Mouse (Mus musculus) macrophage (primary cell): ENCODE measurements around the gene Mecr. TPM values are rescaled to one million over a fixed set of nuclear protein-coding genes. Genes with fewer than 3 reads are reported as not detected.

Experiments used
- H3K27ac ChIP-seq: fragments of 350-480 bp; formaldehyde crosslinking; 2 replicates; pipeline ENCODE4 v1.9.0; 2021
- H3K36me3 ChIP-seq: fragments of 350-480 bp; formaldehyde crosslinking; 2 replicates; pipeline ENCODE4 v1.9.0; 2021; ENCODE audit errors: inconsistent target
- H3K4me3 ChIP-seq: fragments of 350-480 bp; formaldehyde crosslinking; 2 replicates; pipeline ENCODE4 v1.9.0; 2021; ENCODE audit errors: inconsistent target
- H3K79me2 ChIP-seq: fragments of 350-480 bp; formaldehyde crosslinking; 2 replicates; pipeline ENCODE4 v1.9.0; 2021; ENCODE audit errors: inconsistent target
- WGBS: methylation state at CpG from one replicate; pipeline ENCODE4 v1.1.7; 2026; ENCODE audit warnings: inconsistent platforms; ENCODE audit not compliant: missing documents; 5-methylcytosine and 5-hydroxymethylcytosine counted together
- polyA plus RNA-seq: library from polyadenylated mRNA; stranded (reverse); fragments of 250-400 nt; gene quantifications from 3 replicates; pipeline ENCODE4 v1.2.4, GENCODE M21; 2018; ENCODE audit warnings: inconsistent platforms

Gene Mecr
- polyA plus RNA-seq, 1 experiment from 2014 or later: 15.9 TPM

DNA sequence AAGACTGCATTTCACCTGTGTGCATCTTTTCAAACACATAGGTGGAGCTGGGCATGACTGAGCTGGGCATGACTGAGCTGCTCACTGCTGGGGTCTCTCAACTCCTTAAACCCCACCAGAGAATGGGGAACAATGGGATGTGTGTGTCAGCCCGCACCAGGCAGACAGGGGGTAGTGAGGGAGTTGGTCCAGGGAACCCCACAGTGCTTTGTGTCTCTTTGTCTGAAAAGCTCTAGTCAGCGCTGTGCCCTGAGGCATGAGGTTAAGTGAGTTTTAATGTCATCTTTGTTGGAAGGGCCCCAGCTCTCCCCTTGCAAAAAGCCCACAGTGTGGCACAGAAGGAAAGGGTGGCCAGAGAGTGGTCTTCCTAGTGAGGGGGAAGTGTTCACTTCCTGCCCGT lies 18.3 kb upstream of the Mecr start:
- Histone ChIP-seq H3K36me3 (no peaks in the 10 kb centered on the region), H3K79me2 (no peaks in the 10 kb centered on the region), H3K27ac (no peak overlapping the region), H3K4me3 (no peak overlapping the region)
- 58% methylated on average over 3 of the region's 3 CpGs for WGBS

DNA sequence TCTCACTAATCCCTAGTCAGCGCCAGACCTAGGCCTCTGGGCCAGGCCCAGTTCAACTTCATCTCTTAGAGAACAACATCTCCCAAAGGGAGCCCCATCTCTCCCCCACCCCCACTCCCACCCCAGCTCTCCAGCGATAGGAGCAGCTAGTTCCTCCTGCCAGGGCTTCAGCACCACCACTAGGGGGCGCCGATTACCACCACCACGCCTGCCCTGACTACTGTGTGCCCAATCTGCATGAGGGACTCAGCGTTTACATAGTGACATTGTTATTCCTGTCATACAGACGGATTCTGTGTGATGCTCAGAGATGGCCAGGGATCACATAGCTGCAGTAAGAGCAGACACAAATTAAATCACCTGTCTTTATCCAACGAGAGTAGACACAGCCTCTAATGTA lies 17.4 kb upstream of the Mecr start:
- no peaks in the 10 kb centered on the region for H3K36me3 ChIP-seq
- no peak overlapping the region for H3K4me3 ChIP-seq
- no peak overlapping the region for H3K27ac ChIP-seq
- WGBS: 34% methylated on average over 8 of the region's 8 CpGs
- H3K79me2 ChIP-seq: no peaks in the 10 kb centered on the region

DNA sequence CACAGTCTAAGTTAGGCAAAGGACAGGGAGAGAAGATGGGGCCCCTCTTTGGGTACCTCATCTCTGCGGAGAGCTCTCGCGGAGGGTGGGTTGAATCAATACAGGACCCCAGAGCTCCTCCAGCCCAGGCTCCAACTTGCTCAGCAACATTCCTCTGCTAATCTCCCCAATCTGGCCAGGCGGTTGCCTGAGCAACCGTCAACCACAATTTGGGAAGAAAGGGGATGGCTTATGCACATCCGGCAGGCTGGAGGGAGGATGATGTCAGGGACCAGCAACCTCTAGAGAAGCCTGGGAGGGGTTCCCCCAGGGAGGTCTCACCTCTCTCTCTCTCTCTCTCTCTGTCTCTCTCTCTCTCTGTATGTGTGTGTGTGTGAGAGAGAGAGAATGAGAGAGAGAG lies 16.4 kb upstream of the Mecr start:
- 64% methylated on average over 6 of the region's 6 CpGs for WGBS
- no peaks in the 10 kb centered on the region for H3K36me3 ChIP-seq
- H3K27ac ChIP-seq: no peak overlapping the region
- no peak overlapping the region for H3K4me3 ChIP-seq
- H3K79me2 ChIP-seq: no peaks in the 10 kb centered on the region

DNA sequence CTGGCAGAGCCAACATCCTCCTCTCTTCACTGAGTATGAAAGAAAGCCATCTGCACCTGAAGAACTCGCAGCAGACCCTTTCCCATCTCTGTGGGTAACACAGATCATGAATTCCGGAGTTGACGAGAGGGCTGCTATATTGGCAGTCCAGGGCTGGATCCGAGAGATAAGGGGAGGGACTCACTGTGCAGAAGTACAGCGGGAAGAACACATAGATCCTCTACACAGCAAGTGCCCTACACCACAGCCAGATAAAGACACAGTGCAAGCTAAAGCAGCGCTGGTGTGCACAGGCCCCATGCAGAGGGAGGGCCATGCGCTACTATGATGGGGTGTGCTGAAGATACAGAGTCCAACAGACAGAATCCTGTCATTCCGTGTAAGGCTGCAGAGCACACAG lies 14.1 kb upstream of the Mecr start:
- Histone ChIP-seq H3K79me2 (no peaks in the 10 kb centered on the region), H3K27ac (no peak overlapping the region), H3K4me3 (no peak overlapping the region), H3K36me3 (no peaks in the 10 kb centered on the region)
- 87% methylated on average over 8 of the region's 8 CpGs for WGBS

DNA sequence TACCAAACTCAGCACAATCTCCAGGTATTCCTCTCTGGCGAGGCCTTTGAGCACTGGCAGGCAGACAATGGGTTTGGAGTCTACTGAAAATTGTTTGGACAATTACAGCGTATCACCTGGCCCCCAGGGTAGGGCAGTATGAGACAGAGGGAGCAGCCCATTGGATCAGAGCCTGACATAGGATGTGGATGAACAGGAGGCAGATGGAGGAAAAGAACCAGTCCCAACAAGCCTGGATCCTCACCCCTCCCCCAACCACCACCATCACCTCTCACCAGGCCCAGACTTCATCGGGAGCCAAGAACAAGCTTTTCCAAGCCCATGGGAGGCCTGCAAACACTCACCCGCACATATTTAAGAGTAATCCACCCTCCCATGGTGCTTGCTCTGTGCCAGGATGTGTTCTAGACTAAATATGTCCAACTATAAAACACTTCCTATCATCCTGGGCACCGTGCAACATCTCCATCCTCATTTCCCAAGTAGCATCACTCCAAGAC lies 11.7 kb upstream of the Mecr start:
- H3K4me3 ChIP-seq: no peak overlapping the region
- H3K36me3 ChIP-seq: no peaks in the 10 kb centered on the region
- H3K79me2 ChIP-seq: no peaks in the 10 kb centered on the region
- WGBS: 93% methylated on average over 5 of the region's 5 CpGs
- no peak overlapping the region for H3K27ac ChIP-seq

DNA sequence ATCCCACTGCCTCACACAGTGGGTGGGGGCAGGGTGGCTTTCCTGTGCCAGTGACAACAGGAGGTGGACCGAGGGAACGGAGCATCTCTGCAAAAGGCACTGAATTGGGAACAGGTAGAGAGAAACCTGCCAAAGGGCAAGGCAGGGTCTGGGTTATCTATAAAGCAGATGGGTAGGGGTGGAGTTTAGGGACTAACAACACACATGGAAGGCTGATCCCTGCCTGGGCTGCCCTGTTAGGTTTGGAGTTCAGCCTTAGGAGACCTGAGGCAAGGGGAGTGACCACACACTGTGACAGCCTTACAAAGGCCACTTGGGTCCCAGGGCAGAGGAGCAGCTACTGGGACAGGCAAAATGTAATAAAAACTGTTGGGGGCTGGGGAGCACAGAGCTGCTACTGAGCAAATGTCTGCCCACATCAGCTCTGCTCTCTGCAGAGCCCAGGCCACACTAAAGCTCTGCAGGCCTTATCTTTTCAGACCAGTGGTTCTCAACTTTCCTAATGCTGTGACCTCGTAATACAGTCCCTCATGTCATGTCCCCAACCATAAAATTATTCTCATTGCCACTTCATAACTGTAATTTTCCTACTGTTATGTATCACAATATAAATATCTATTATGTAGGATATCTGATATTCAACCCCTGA lies 10.4 kb upstream of the Mecr start:
- H3K4me3 ChIP-seq: no peak overlapping the region
- H3K27ac ChIP-seq: no peak overlapping the region
- H3K79me2 ChIP-seq: no peaks in the 10 kb centered on the region
- 98% methylated on average over 3 of the region's 3 CpGs for WGBS
- H3K36me3 ChIP-seq: no peaks in the 10 kb centered on the region

DNA sequence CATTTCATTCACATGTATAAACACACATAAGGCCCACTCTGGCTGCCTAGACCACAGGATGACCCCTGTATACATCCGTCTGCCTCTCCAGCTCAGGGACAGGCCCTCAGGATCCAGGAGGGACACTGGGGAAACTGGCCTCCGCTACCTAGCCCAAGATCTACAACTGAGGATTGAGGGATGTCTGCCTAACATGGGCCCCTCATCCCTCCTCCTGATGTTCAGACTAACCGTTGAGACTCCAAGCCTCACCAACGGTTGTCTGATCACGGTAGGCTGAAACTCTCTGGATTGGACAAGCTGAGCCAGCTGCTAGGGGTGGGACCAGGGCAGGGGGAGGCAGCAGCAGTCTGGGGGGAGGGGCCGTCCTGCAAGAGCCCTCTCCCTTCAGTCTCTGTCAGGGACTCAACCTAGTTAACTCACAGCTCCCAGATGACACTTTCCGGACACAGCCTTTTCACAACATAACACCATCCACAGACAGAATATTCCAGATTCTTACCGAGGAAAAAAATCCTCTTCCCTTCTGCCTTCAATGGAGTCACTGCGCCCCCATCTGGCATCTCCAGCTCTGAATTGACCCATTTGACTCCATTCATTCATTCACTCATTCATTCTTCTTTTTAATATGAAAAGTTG lies 9.2 kb upstream of the Mecr start:
- no peaks in the 10 kb centered on the region for H3K79me2 ChIP-seq
- H3K27ac ChIP-seq: no peak overlapping the region
- H3K36me3 ChIP-seq: no peaks in the 10 kb centered on the region
- WGBS: 75% methylated on average over 9 of the region's 9 CpGs
- no peak overlapping the region for H3K4me3 ChIP-seq

DNA sequence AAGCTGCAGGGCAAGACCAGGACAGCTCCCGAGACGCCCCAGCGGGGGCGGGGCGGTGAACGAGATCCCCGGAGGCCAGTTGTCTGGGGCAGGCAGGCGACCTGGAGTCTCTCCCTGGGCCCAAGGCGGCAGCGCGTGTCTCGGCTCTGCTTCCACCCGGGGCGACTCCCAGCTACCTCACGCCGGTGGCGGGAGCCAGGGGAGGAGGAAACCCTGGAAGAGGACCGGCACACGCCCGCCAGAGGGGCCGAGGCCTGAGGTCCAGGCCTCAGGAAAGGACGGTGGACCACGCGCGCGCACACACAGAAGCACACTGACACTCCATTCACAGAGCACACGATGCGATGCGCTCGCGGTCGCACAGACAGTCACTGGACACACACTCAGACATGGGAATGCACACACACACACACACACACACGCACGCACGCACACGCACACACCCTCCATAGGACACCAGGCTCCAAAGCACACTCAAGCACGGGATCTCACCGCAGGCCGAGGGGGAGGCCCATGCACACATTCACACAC lies 6.9 kb upstream of the Mecr start:
- Histone ChIP-seq H3K27ac (no peak overlapping the region), H3K36me3 (no peaks in the 10 kb centered on the region), H3K4me3 (no peak overlapping the region), H3K79me2 (no peaks in the 10 kb centered on the region)
- WGBS: 8% methylated on average over 33 of the region's 39 CpGs

DNA sequence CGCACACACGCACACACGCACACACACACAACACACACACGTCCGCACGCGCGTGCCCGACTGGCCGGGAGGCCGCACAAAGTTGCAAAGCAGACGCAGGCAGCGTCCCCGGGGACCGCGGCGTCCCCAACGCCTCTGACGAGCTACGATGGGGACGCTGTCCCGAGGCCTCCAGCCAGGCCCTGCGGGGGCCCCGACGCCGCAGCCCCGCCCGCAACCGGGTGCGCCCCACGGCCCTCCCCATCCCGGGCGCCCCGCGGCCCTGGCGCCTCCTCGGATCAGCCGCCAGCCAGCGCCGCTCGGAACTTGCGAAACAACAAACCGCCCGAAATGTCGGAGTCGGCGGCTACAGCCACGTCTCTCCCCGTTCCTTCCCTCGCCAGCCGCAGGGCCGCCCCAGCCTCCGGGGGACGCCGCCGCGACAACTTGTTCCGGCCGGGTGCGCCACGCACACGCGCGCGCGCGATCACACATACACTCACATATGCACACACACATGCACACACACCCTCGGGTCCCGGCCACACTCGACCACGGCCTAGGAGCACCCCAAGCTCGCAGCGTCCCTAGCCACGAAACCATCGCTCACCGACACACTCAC lies 6.3 kb upstream of the Mecr start:
- Histone ChIP-seq H3K36me3 (no peaks in the 10 kb centered on the region), H3K4me3 (no peak overlapping the region), H3K27ac (no peak overlapping the region), H3K79me2 (no peaks in the 10 kb centered on the region)
- WGBS: under 1% methylated on average over 65 of the region's 76 CpGs

DNA sequence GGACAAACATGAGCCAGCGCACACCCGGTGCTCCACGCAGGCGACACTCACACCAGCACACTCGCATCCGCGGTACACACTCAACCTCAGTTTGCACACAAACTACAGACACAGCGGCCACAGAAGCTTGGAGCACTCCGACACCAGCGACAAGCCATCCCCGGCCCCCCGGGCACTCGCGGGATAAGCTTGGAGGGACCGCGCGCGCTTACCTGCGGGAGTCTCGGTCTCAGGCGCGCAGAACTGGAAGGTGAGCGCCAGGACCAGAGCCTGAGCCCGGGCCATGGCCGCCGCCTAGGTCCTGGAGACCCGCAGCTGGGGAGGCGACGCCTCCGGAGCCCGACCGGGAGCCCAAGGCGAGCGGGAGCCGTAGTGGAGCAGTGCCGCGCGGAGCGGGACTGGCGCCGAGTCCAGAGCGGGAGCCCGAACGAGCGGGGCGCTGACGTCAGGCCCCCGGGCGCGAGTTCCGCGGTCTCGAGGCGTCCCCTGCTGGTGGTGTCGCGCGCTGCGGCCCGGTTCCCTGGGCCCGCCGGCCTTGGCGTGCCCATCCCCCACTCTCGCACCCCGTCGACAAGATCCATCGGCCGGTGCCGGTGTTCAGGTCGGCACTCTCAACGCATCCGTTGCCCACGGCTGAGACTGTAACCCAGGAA lies 5.3 kb upstream of the Mecr start, which contains the start of gene Ptpru:
Gene Ptpru (minus strand): TSS at position 417 of the 653 bp plus-strand sequence.
- Histone ChIP-seq H3K4me3 (no peak within 1 kb of the TSS), H3K79me2 (no peaks in the 10 kb centered on the region), H3K36me3 (no peaks in the 10 kb centered on the region), H3K27ac (no peak within 1 kb of the TSS)
- WGBS: under 1% methylated on average over 72 of the region's 72 CpGs

DNA sequence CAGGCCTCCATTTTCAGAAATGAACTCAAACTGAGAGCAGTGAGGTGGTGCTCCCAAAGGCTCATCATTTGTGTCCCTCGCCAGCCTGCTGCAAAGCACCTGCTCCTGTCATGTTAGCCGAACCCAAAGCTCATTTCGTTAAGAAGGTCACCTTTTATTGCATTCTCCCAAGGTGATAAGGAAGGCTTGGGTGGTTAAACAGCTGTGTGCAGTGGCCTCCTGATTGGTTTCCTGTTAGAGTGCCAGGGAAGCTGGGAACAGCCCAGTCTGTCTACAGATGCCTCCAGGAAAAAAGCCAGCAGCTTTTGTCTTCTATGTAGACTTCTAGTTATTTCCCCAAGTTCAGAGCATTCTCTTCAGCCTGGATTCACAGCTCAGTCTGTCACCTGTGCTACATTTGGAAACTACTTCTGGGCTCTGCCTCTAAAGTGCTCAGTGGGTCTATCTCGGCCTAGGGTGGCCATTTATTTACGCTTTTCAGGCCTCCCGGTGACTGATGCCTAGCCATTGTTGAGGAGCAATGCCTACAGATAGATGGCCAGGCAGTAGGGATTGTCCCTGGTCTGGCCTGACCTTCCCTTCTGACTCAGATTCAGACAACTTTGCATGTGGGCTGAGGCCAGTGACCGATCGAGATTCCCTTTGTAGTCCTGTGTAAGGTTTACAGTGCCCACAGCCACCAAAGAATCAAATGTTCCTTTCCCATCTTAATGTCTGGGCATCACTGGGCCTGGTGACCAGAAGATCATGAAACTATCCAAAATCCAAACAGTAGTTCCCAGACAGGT lies 2.9 kb downstream of the Mecr start:
- Histone ChIP-seq H3K79me2 (peaks cover 15% of the 10 kb centered on the region; the same call in 1 of the 2 replicates), H3K4me3 (no peak overlapping the region), H3K36me3 (no peaks in the 10 kb centered on the region), H3K27ac (no peak overlapping the region)
- WGBS: 89% methylated on average over 8 of the region's 8 CpGs

DNA sequence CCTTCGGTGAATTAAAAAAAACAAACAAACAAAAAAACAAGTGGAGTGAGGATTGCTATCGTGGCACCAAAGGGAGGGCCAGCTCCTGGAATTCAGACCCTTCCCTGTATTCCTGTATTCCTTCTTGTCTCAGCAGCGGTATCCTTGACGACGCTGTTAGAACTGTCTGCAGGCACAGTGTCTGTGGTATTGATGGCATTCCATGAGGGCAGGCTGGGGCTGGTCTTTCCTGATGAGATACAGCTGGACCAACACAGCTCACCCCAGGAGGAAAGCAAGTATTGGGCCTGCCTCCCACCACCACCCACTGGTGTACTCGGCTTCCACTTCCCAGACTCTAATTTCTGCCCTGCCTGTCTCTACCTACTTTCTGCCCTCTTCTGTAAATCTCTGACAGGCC lies 4.8 kb downstream of the Mecr start:
- no peak overlapping the region for H3K27ac ChIP-seq
- H3K36me3 ChIP-seq: no peaks in the 10 kb centered on the region
- H3K4me3 ChIP-seq: no peak overlapping the region
- 99% methylated on average over 6 of the region's 6 CpGs for WGBS
- peaks cover 15% of the 10 kb centered on the region; the same call in 1 of the 2 replicates for H3K79me2 ChIP-seq

DNA sequence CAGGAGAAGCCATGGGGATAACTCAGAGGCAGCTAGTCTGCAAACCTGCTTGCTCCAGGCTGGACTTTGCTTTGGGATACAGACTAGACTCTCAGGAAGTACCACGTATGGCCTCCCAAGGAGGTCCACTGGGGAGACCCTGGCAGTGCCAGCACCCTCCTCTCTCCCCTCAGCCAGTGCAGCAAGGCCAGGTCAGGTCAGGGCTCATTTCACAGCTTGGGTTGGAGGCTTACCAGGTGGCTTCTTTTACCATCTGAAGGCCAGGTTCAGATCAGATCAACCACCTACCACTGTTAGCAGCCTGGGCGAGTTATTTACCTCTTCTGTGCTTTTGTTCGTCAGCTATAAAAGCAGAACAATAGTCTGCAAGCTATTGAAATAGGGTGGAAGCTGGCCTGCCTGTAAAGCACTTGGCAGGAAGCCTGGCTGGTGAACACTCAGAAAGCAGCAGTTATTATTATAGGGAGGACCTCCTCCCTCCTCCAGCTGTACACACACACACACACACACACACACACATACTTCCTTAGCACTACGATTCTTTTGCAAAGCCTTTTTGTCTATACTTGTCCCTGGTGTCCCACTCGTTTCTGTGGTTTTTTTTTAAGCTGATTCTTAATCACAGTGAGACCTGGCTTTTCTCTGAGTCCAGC lies 6.8 kb downstream of the Mecr start:
- Histone ChIP-seq H3K27ac (no peak overlapping the region), H3K36me3 (no peaks in the 10 kb centered on the region)
- WGBS: 31% methylated on average over 5 of the region's 5 CpGs

DNA sequence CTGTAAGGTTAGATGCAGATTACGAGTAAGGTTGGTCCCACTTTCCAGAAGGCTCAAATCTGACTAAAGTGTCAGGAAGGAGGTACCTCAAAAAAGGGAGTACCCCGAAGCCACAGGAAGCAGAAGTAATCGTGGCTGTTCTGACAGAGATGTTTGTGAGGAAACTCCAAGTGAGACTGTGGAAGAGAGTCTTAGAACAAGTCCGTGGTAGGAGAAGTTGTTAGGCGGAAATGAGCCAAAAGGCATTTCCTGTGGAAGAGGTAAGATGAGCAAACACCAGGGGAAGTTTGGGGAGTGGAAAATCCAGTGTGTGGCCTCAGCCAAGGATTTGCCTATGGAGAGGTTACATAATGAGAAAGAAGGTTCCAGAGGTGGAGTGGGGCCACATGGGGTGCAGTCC lies 11.7 kb downstream of the Mecr start:
- Histone ChIP-seq H3K4me3 (no peak overlapping the region), H3K27ac (no peak overlapping the region), H3K79me2 (no peaks in the 10 kb centered on the region), H3K36me3 (no peaks in the 10 kb centered on the region)
- WGBS: 10% methylated on average over 5 of the region's 5 CpGs

More for the DNA sequence above, 6.8 kb downstream of the Mecr start:
- Histone ChIP-seq H3K4me3 (no peak overlapping the region), H3K79me2 (no peaks in the 10 kb centered on the region)
